Mouse (Mus musculus): ENCODE data around the gene Suox. TPM values are rescaled to one million over a fixed set of nuclear protein-coding genes. Genes with fewer than 3 reads are reported as not detected.
A peak's percentile ranks its signal among the peaks of the same experiment; 100 is the strongest.
"Not testable (repeated sequence)": the region's sequence is repeated elsewhere in the genome, so short reads cannot be mapped to it uniquely, and the experiment has no call there.

Gene Suox
- polyA plus RNA-seq, 1 experiment = 7.2 TPM

GRCm38 (mm10) chr10:128645111-128646011 is 28.5 kb downstream of the Suox start, which contains the start of gene Ikzf4:
Ikzf4 (minus strand) TSS chr10:128645991.
- Histone ChIP-seq H3K27ac (ENCODE audit: insufficient read depth, low read depth, low read length) (no peak within 1 kb of the TSS), H3K4me3 (ENCODE audit: insufficient read depth, low read length) (peak within 1 kb of the TSS; percentile 10; the same call in 1 of the 2 replicates), H3K4me1 (ENCODE audit: control insufficient read depth, insufficient read depth, low read length) (no peaks in the 10 kb centered on the region)
- no peak for TF ChIP-seq CTCF (IDR thresholded peaks at IDR 0.05; ENCODE audit: low read depth, low read length)
- no peak for TF ChIP-seq POLR2A (IDR thresholded peaks at IDR 0.05; ENCODE audit: borderline replicate concordance, low read depth, low read length)

- Histone ChIP-seq H3K4me3 (ENCODE audit: insufficient read depth, low read length) (no peak overlapping the region), H3K27ac (ENCODE audit: insufficient read depth, low read depth, low read length) (no peak overlapping the region), H3K4me1 (ENCODE audit: control insufficient read depth, insufficient read depth, low read length) (no peaks in the 10 kb centered on the region)
- no peak for TF ChIP-seq CTCF (IDR thresholded peaks at IDR 0.05; ENCODE audit: low read depth, low read length)
- TF ChIP-seq POLR2A (IDR thresholded peaks at IDR 0.05; ENCODE audit: borderline replicate concordance, low read depth, low read length) = no peak
Observed at GRCm38 (mm10) chr10:128642749-128643148, 31.1 kb downstream of the Suox start.

GRCm38 (mm10) chr10:128641871-128642270 is 32.0 kb downstream of the Suox start:
- no peaks in the 10 kb centered on the region for H3K4me1 ChIP-seq (ENCODE audit: control insufficient read depth, insufficient read depth, low read length)
- no peak overlapping the region for H3K4me3 ChIP-seq (ENCODE audit: insufficient read depth, low read length)
- no peak overlapping the region for H3K27ac ChIP-seq (ENCODE audit: insufficient read depth, low read depth, low read length)
- TF ChIP-seq POLR2A (IDR thresholded peaks at IDR 0.05; ENCODE audit: borderline replicate concordance, low read depth, low read length) = no peak
- no peak for TF ChIP-seq CTCF (IDR thresholded peaks at IDR 0.05; ENCODE audit: low read depth, low read length)

GRCm38 (mm10) chr10:128640891-128641290 is 33.0 kb downstream of the Suox start:
- H3K27ac ChIP-seq (ENCODE audit: insufficient read depth, low read depth, low read length) = no peak overlapping the region
- TF ChIP-seq POLR2A (IDR thresholded peaks at IDR 0.05; ENCODE audit: borderline replicate concordance, low read depth, low read length) (no peak), CTCF (IDR thresholded peaks at IDR 0.05; ENCODE audit: low read depth, low read length) (no peak)

GRCm38 (mm10) chr10:128639999-128640398 is 33.9 kb downstream of the Suox start:
- Histone ChIP-seq H3K4me1 (ENCODE audit: control insufficient read depth, insufficient read depth, low read length) (no peaks in the 10 kb centered on the region), H3K4me3 (ENCODE audit: insufficient read depth, low read length) (no peak overlapping the region), H3K27ac (ENCODE audit: insufficient read depth, low read depth, low read length) (no peak overlapping the region)
- TF ChIP-seq CTCF (IDR thresholded peaks at IDR 0.05; ENCODE audit: low read depth, low read length) = no peak
- no peak for TF ChIP-seq POLR2A (IDR thresholded peaks at IDR 0.05; ENCODE audit: borderline replicate concordance, low read depth, low read length)

More at GRCm38 (mm10) chr10:128640891-128641290, 33.0 kb downstream of the Suox start:
- Histone ChIP-seq H3K4me3 (ENCODE audit: insufficient read depth, low read length) (no peak overlapping the region), H3K4me1 (ENCODE audit: control insufficient read depth, insufficient read depth, low read length) (no peaks in the 10 kb centered on the region)

- Histone ChIP-seq H3K4me1 (ENCODE audit: control insufficient read depth, insufficient read depth, low read length) (no peaks in the 10 kb centered on the region), H3K27ac (ENCODE audit: insufficient read depth, low read depth, low read length) (no peak overlapping the region), H3K4me3 (ENCODE audit: insufficient read depth, low read length) (peak overlapping the region; percentile 11; the same call in 1 of the 2 replicates)
- no peak for TF ChIP-seq CTCF (IDR thresholded peaks at IDR 0.05; ENCODE audit: low read depth, low read length)
- no peak for TF ChIP-seq POLR2A (IDR thresholded peaks at IDR 0.05; ENCODE audit: borderline replicate concordance, low read depth, low read length)
Observed at GRCm38 (mm10) chr10:128637011-128637410, 36.9 kb downstream of the Suox start.

GRCm38 (mm10) chr10:128636561-128636960 is 37.3 kb downstream of the Suox start:
- TF ChIP-seq POLR2A (IDR thresholded peaks at IDR 0.05; ENCODE audit: borderline replicate concordance, low read depth, low read length) (no peak), CTCF (IDR thresholded peaks at IDR 0.05; ENCODE audit: low read depth, low read length) (no peak)
- Histone ChIP-seq H3K4me1 (ENCODE audit: control insufficient read depth, insufficient read depth, low read length) (no peaks in the 10 kb centered on the region), H3K27ac (ENCODE audit: insufficient read depth, low read depth, low read length) (no peak overlapping the region), H3K4me3 (ENCODE audit: insufficient read depth, low read length) (no peak overlapping the region)

- Histone ChIP-seq H3K4me3 (ENCODE audit: insufficient read depth, low read length) (no peak overlapping the region), H3K27ac (ENCODE audit: insufficient read depth, low read depth, low read length) (no peak overlapping the region), H3K4me1 (ENCODE audit: control insufficient read depth, insufficient read depth, low read length) (no peaks in the 10 kb centered on the region)
- TF ChIP-seq CTCF (IDR thresholded peaks at IDR 0.05; ENCODE audit: low read depth, low read length) (no peak), POLR2A (IDR thresholded peaks at IDR 0.05; ENCODE audit: borderline replicate concordance, low read depth, low read length) (no peak)
Observed at GRCm38 (mm10) chr10:128635697-128636096, 38.2 kb downstream of the Suox start.

- TF ChIP-seq CTCF (IDR thresholded peaks at IDR 0.05; ENCODE audit: low read depth, low read length) (no peak), POLR2A (IDR thresholded peaks at IDR 0.05; ENCODE audit: borderline replicate concordance, low read depth, low read length) (no peak)
- Histone ChIP-seq H3K4me1 (ENCODE audit: control insufficient read depth, insufficient read depth, low read length) (peaks cover 10% of the 10 kb centered on the region), H3K27ac (ENCODE audit: insufficient read depth, low read depth, low read length) (no peak overlapping the region), H3K4me3 (ENCODE audit: insufficient read depth, low read length) (no peak overlapping the region)
Observed at GRCm38 (mm10) chr10:128631571-128631970, 42.3 kb downstream of the Suox start.

GRCm38 (mm10) chr10:128630306-128630705 is 43.6 kb downstream of the Suox start:
- not testable (repeated sequence) for H3K4me1 ChIP-seq (ENCODE audit: control insufficient read depth, insufficient read depth, low read length); H3K27ac ChIP-seq (ENCODE audit: insufficient read depth, low read depth, low read length); H3K4me3 ChIP-seq (ENCODE audit: insufficient read depth, low read length)

All from bone marrow macrophage, adult 2 months (primary cell).